Mouse (Mus musculus): ENCODE results near the gene Gm826. TPM values are rescaled to one million over a fixed set of nuclear protein-coding genes. Genes with fewer than 3 reads are reported as not detected.

Gene Gm826
- polyA plus RNA-seq, 1 experiment, result not detected

DNA sequence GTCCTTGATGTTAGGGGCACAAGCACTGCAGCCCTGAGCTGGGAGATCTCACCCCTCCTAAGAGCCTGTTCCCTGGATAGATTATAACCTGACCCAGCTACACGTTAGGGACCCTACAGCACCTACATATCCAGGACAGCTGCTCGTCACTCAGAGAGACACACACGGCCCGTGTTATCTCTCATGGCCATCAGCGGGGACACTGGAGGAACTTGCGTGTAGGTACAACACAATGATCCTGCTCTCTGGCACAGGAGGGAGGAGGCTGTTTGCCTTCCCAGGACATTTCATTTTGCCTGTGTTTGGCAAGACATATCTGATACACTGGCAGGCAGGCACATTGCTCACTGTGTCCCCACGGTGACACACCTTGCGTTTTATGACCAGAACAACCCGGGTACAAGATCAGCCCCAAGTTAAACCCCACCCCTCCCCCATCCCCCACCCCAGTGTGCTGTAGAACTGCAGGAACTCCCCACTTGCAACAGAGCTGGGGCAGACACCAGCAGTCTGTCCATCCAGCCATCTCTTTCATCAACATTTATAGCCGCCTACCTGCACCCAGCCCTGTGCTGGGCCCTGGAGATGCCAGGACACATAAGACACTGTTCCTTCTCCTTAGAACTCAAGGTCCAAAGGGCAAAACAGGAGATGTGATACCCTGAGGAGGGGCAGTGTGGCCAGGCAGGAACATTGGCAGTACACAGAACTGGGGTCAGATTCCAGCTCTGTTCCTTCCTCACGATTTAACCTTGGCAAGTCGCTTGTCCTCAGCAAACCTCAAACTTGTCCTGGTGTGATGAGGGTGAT lies 1.2 kb downstream of the Gm826 start:
- no peak for TF ChIP-seq GATA1 (IDR thresholded peaks at IDR 0.05; ENCODE audit: low read length)

DNA sequence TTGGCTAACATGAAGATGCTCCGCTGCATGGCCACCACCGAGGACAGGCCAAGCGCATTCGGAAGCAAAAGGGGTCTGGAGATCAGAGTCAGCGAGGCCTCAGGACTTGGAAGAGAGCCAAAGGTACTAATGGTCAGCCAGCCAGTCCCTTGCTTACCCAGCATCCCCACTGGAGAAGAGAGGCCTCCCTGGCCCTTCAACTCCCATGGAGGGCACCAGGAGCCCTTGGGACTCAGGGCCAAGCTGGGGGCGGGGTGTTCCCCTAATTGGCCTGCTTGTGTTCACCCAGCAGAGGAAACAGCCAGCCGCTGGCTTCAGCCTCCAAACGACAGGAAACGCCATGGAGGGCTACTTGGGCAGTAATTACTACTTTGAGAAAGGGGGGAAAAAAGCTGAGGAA lies 5.1 kb downstream of the Gm826 start:
- TF ChIP-seq GATA1 (IDR thresholded peaks at IDR 0.05; ENCODE audit: low read length), result no peak

DNA sequence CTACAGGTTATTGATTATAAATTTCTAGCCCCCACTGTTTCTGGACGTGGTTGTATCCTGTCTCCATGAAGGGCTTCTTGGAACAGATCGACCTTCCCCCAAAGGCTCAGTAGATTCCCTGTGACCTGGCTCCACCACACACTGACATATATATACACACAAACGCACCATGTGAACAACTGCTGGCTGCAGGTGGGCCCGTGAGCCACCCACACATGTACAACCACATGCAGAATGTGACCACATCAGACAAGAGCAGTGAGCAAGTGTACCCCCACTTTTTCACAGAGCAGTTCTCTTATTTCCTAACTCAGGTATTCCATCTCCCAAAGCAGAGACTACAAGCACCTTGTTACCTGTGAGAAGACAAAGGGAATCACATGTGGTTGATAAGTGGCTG lies 6.2 kb downstream of the Gm826 start:
- no peak for TF ChIP-seq GATA1 (IDR thresholded peaks at IDR 0.05; ENCODE audit: low read length)

DNA sequence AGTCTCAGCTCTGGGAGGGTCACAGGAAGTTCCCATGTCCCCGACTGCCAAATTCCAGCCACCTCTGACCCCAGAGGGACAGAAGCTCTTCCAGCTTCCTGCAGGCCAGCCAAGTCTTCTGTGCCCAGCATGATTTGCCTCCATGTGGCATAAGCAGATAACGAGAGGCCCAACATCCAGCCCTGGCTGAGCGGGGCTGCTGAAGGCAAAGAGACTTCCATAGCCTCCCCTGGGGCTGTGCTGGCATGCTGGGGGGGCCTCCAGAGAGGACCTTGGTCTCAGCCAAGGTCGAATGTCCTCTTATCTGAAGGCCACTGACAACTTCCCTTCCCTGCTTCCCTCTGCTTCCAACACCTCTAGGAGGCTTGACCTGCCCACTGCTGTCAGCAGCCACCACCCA lies 6.8 kb downstream of the Gm826 start:
- no peak for TF ChIP-seq GATA1 (IDR thresholded peaks at IDR 0.05; ENCODE audit: low read length)

DNA sequence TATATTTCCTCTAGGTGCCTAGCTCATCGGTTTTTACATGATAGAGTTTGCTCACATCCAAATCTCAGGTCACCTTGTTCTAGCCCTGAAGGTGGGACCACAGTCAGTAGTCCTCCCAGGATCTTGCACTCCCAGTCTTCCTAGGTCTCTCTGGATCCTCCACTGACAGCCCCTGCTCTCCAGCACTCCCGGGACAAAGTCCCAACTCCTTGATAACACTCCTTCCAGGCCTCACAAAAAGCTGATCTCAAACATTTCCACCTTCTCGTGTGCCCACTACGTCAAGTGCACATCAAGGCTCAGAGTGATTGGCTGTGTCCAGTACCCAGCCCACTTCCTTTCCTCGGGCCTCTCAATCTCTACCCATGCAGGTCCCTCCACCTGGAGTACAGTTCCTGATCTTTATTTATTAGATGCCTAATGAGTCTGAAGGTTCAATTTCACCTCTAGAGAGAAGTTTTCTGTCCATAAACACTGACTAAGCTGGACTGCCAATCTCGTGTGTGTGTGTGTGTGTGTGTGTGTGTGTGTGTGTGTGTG lies 8.8 kb downstream of the Gm826 start:
- TF ChIP-seq GATA1 (IDR thresholded peaks at IDR 0.05; ENCODE audit: low read length), result no peak

DNA sequence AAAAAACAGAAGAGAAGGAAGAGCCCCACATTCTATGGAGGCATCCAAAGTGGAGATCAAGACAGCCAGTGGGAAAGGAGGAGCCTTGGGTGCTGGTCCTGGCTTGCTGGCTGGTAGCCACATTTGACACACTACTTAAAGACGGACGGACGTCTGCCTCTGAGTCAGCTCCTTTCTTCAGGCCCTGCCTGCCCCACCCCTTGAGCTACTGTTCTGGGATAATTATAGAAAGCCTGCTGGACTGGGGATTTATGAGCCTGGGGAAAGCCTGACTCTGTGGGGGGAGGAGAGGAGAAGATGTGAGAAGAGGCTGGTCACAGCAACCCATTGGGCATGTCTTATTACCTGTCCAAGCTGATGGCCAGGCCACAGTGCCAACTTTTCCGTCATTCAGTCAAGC lies 12.1 kb downstream of the Gm826 start:
- no peak for TF ChIP-seq GATA1 (IDR thresholded peaks at IDR 0.05; ENCODE audit: low read length)

DNA sequence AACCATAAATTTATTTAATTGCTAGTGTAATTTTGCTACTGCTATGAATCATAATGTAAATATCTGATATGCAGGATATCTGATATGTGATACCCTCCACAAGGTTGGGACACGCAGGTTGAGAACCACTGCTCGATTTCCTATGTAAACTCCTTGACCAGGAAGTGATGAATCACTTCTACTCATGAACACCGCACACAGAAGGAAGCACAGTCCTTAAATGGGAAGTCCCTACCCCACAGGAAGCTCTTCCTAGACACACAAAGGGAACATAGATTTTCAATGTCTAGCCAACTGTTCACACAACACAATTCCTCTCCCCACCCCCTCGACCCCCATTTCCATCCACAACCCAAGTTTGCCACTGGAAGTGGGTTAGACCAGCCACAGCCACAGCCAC lies 15.7 kb downstream of the Gm826 start:
- TF ChIP-seq GATA1 (IDR thresholded peaks at IDR 0.05; ENCODE audit: low read length), result no peak

DNA sequence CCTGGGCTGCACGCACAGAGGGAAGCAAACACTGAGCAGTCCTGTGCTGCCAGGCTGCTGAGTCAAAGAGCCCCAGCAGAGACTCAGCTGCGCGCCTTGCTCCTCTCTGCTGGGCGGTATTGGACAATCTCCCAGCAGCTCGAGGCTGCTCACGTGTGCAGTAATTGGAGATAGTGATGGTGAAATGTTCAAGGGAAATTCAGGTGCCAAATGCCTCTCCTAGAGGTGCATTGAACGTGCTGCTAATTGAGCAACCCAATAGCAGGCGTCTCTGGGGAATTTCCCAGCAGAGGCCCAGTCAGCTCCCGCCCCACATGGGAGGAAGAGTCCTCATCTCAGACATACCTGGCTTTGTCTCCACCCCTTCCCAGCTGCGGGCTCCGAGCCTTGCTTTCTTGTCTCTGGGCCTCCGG lies 20.4 kb downstream of the Gm826 start:
- TF ChIP-seq GATA1 (IDR thresholded peaks at IDR 0.05; ENCODE audit: low read length), result no peak

DNA sequence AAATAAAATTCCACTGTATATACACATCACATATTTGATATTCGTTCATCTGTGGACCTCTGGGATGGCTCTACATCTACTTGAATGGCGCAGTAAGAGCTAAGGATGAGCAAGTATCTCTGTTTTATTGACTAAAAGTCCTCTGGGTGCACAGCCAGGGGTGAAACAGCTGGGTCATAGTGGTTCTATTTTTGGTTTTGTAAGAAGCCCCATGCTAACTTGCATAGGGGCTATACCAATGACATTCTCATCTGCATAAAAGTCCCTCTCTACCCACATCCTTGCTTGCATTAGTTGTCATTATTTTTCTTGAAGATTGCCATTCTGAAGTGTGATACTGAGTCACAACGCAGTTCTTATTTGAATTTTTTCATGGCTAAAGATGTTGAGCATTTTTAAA lies 28.9 kb downstream of the Gm826 start:
- TF ChIP-seq GATA1 (IDR thresholded peaks at IDR 0.05; ENCODE audit: low read length), result no peak

DNA sequence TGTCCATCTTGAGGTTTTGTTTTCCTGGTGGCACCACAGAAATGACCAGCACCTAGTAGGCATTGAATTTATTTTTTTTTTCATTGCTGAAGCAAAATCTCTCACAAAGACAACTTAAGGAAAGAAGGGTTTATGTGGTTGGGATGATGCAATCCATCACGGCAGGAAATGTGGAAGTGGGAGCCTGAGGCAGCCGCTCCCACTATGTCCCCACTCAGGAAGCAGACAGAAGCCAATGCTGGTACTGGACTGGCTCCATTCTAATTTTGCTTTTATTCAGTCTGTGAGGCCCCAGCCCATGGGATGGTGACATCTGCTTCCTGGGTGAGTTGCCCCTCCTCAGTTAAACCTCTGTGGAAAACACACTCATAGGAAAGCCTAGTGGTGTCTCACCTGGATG lies 30.0 kb downstream of the Gm826 start:
- TF ChIP-seq GATA1 (IDR thresholded peaks at IDR 0.05; ENCODE audit: low read length), result no peak

DNA sequence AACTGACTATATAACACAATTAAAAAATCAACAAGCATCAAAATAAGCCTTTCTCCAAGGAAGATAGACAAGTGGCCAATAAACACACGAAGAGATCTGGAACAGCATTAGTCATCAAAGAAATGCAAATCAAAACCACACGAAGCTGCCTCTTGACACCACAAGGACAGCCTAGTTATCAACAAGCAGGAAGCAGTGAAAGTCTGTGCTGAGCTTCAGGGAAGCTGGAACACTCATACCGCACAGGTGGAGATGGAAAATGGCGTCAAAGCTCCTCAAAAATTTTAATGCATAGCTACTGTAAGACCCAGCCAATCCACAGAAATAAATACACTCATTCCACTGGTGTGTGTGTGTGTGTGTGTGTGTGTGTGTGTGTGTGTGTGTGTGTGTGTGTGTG lies 31.9 kb downstream of the Gm826 start:
- no peak for TF ChIP-seq GATA1 (IDR thresholded peaks at IDR 0.05; ENCODE audit: low read length)

DNA sequence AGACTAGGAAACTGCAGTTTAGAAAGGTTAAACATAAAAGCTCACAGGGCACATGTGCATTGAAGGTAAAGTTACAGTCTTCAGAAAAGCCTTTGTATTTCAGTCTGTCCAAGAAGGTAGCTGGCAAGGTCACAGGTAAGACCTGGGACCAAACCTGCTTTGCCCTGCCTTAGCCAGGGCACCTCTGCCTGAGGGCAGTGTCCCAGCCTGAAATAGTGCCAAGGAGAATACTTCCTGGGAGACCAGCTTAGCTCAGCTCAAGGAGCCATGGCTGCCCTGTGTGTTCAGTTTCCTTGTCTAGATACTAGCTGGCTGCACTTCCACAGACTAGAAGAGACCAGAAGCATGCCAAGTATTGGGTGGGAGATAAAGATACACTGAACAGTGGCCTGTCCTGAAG lies 35.4 kb downstream of the Gm826 start:
- TF ChIP-seq GATA1 (IDR thresholded peaks at IDR 0.05; ENCODE audit: low read length), result no peak

DNA sequence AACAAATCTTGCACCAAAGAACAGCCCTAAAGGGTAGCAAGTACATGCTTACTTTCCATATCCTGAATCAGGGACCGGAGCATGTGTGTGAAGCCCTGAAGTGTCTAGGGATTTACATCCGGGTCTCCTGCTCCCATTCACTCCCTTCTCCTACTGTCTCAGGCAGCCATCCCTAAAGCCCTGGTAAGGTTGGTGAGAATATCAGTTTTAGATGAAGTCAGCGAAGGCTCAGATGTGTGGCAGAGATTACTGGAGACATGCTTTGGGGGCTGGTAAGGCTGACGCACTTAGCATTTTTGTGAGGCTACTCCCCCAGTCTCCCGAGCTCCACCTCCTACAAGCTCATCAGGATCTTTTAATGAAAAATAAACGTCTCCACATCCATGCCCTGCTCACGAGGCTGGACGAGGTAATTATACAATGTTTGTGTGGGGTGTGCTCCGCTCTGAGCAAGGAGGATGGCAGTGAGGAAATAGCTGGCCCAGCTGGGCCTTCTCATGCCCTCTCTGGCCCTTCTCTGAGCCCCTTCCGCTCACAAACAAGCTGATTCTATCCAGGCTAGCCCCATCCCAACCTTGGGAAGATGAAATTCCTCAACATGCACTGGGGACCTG lies 45.3 kb downstream of the Gm826 start:
- TF ChIP-seq GATA1 (IDR thresholded peaks at IDR 0.05; ENCODE audit: low read length), result no peak

DNA sequence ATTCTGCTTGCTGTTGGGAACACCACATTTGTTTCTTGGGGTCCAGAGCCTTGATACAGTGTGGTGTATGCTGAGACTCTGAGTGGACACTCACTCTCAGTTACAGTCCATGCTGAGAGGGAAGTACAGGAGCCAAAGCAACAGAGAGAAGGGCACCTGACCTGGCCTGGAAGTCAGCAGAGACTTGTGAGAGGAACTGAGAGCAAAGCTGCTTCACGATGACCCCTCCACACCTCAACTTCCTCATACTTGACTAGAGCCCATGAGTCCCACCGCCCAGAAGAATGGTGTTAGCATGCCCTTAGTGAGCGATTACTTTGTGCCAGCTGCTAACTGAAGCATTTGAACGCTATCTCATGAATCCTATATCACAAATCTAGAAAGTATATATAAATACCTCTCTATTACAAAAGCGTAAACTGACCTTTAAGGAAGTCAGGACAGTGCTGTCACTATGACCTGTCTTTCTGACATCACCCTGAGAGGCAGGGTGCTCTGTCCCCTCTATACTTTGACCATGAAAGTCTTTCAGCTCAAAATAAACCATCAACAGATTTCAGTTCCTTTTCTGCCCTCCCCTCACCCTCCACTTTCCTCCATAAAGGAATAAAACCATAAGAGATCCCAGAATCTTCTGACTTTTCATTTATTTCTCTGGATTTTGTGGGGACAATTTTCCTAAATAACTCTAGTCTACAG lies 57.9 kb downstream of the Gm826 start:
- TF ChIP-seq GATA1 (IDR thresholded peaks at IDR 0.05; ENCODE audit: low read length), result no peak

DNA sequence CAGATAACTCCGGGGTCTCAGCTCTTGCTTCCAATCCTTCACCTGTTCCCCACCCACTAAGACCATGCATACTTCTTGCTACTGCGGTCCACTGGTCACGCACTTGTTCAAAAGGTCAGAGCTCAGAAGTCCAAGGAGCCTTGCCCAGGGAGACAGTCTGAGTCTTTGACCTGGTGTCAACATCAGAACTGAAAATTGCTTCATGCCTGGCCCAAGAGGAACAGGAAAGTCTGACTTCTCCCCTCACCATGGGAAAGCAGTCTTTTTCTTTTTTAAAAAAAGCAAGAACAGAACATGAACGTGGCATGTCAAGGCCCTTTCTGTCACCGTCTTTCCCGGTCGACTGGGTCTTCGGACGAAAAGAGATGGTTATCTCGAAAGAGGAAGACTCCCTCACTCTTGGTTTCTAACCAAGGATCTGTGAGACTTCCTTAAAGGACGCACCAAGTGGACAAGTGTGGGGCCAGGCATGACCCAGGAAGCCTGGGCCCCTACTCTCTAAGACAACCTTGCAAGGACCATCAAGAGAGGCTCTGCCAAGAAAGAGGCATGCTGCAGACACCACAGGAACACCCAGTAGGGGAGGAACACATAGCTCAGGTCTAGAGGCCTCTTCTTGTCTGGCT lies 66.0 kb downstream of the Gm826 start:
- TF ChIP-seq GATA1 (IDR thresholded peaks at IDR 0.05; ENCODE audit: low read length), result no peak

DNA sequence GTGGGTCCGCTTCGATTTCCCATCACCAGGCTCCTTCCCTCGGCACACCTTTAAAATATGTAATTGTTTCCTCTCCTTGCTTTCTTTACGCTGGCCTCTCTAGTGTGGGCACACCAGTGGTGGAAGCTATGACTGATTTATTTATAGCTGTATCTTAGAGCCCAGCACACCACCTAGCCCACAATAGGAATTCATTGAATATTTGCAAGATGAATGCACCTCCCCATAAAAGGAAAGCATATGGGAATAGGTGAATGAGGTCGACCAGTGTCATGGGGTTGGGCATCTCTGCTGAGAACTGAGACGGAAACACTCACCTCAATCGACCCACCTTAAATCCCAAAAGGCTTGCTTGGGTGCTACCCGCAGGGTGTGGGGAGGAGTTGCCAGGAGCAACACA lies 70.1 kb downstream of the Gm826 start:
- TF ChIP-seq GATA1 (IDR thresholded peaks at IDR 0.05; ENCODE audit: low read length), result no peak
